Comparison of ENCODE assay signal across 8 mouse cellular contexts in the genomic region with DNA sequence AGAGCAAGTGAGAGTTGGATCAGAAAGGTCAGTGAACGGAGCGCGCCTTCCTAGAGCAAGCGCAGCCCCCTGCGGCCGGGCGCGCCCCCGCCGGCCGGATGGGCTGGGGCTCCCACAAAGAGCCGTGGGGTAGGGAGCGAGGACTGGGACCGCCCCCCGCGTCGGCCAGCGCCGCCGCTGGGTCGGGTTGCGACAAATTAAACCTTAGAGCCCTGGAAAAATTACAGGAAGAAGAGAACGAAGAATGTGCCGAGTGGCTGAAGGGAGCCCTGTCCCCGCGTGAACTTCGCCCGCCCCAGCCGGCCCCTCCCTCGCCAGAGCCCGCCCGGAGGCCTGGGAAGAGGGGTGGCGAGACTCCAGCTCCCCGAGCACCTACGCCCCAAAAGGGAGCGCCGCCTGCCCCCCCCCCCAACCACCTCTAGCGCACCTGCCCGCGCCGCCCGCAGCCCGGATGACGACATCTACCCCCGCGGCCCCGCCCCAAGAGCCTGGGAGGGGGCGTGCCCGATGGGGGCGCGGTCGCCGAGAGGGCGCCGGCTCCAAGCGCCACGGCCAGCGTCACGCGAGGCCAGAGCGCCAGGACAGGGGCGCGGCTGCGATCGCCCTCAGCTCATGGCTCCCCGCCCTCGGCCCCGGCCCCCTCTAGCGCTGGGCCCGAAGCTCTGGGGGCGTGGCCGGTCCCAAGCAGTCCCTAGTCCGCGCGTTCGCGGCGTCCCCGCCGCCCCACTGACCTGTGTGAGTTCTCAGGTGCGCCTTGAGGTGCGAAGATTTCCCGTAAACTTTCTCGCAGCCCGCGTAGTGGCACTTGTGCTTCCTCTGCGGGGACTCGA. TPM values are rescaled to one million over a fixed set of nuclear protein-coding genes. Genes with fewer than 3 reads are reported as not detected.
DNase-seq lines count a peak whose midpoint lies in the region; ATAC-seq and TF ChIP-seq lines count a peak whose summit lies in the region.

No protein-coding gene starts in this region.

- H3K27ac ChIP-seq in cortical plate, adult 2 months (ENCODE audit: insufficient read depth, low read length) = peak overlapping the region; percentile 99
- H3K27ac ChIP-seq in intestine, embryonic 16.5 days (ENCODE audit: low read length) = peak overlapping the region; percentile 98
- peak overlapping the region; percentile 88 for H3K27ac ChIP-seq in liver, embryonic 11.5 days (ENCODE audit: low read depth, low read length)
- H3K27ac ChIP-seq in stomach, embryonic 14.5 days (ENCODE audit: low read length) = peak overlapping the region; percentile 90

- DNase-seq in layer of hippocampus, adult 11-12 months (ENCODE audit: low spot score) = peak; percentile 75
- no peak for DNase-seq in layer of hippocampus, postnatal 25 days (ENCODE audit: extremely low spot score in 1 of 2, low spot score in 1 of 2)
- peak; percentile 84 to 88 for DNase-seq in gastrocnemius, postnatal 4 days (ENCODE audit: low spot score in 2 of 2)
- DNase-seq in liver, embryonic 11.5 days (ENCODE audit: low spot score) = peak; percentile 81

- no peaks in the 10 kb centered on the region for H3K36me3 ChIP-seq in intestine, embryonic 16.5 days (ENCODE audit: control insufficient read depth, insufficient read depth, low read length)
- no peaks in the 10 kb centered on the region for H3K36me3 ChIP-seq in liver, embryonic 11.5 days (ENCODE audit: control insufficient read depth, insufficient read depth, low read length)
- no peaks in the 10 kb centered on the region for H3K36me3 ChIP-seq in stomach, embryonic 14.5 days (ENCODE audit: control insufficient read depth, insufficient read depth, low read length)

- ATAC-seq in intestine, embryonic 16.5 days = peak; percentile 51
- peak; percentile 19 for ATAC-seq in liver, embryonic 11.5 days (replicated peaks; ENCODE audit: low FRiP score)
- ATAC-seq in monocyte, adult 5-6 weeks (replicated peaks; ENCODE audit: insufficient number of reproducible peaks, low FRiP score, low TSS enrichment, poor library complexity, severe bottlenecking) = peak; percentile 15
- ATAC-seq in stomach, embryonic 14.5 days (ENCODE audit: insufficient number of reproducible peaks, insufficient read depth, low FRiP score, low read depth) = peak; percentile 40

- peak overlapping the region; percentile 75 for H3K4me3 ChIP-seq in cortical plate, adult 2 months (ENCODE audit: insufficient read depth, low read length)
- peak overlapping the region; percentile 80 for H3K4me3 ChIP-seq in intestine, embryonic 16.5 days (ENCODE audit: low read length)
- peak overlapping the region; percentile 93 for H3K4me3 ChIP-seq in liver, embryonic 11.5 days (ENCODE audit: low read depth, low read length)
- peak overlapping the region; percentile 73 for H3K4me3 ChIP-seq in stomach, embryonic 14.5 days (ENCODE audit: low read depth, low read length)

- H3K4me2 ChIP-seq in intestine, embryonic 16.5 days (ENCODE audit: low read depth, low read length) = peak overlapping the region; percentile 95
- H3K4me2 ChIP-seq in liver, embryonic 11.5 days = peak overlapping the region; percentile 93
- H3K4me2 ChIP-seq in stomach, embryonic 14.5 days (replicated peaks; ENCODE audit: low read depth, low read length) = peak overlapping the region; percentile 94

- WGBS in intestine, embryonic 16.5 days = under 1% methylated on average over 64 of the region's 88 CpGs
- under 1% methylated on average over 68 of the region's 88 CpGs for WGBS in liver, embryonic 11.5 days
- under 1% methylated on average over 64 of the region's 88 CpGs for WGBS in stomach, embryonic 14.5 days

- TF ChIP-seq POLR2A in cortical plate, adult 2 months (IDR thresholded peaks at IDR 0.05; ENCODE audit: extremely low read depth, insufficient read depth, low read length) = no peak

- H3K9ac ChIP-seq in intestine, embryonic 16.5 days (ENCODE audit: low read depth, low read length) = peak overlapping the region; percentile 92
- H3K9ac ChIP-seq in liver, embryonic 11.5 days (ENCODE audit: low read depth, low read length) = peak overlapping the region; percentile 90
- H3K9ac ChIP-seq in stomach, embryonic 14.5 days (replicated peaks; ENCODE audit: low read depth, low read length) = peak overlapping the region; percentile 79

- no peaks in the 10 kb centered on the region for H3K27me3 ChIP-seq in intestine, embryonic 16.5 days (replicated peaks; ENCODE audit: control insufficient read depth, insufficient read depth, low read length)
- H3K27me3 ChIP-seq in liver, embryonic 11.5 days (replicated peaks; ENCODE audit: control insufficient read depth, insufficient read depth, low read length) = no peaks in the 10 kb centered on the region
- no peaks in the 10 kb centered on the region for H3K27me3 ChIP-seq in stomach, embryonic 14.5 days (ENCODE audit: control insufficient read depth, insufficient read depth, low read length)

- peaks cover 5% of the 10 kb centered on the region for H3K4me1 ChIP-seq in cortical plate, adult 2 months (ENCODE audit: control insufficient read depth, insufficient read depth, low read length)
- peaks cover 14% of the 10 kb centered on the region; the same call in 1 of the 2 replicates for H3K4me1 ChIP-seq in intestine, embryonic 16.5 days (ENCODE audit: control insufficient read depth, insufficient read depth, low read length)
- H3K4me1 ChIP-seq in liver, embryonic 11.5 days (replicated peaks; ENCODE audit: control insufficient read depth, insufficient read depth, low read length) = peaks cover 53% of the 10 kb centered on the region
- H3K4me1 ChIP-seq in stomach, embryonic 14.5 days (ENCODE audit: control insufficient read depth, insufficient read depth, low read length) = peaks cover 9% of the 10 kb centered on the region

- H3K9me3 ChIP-seq in intestine, embryonic 16.5 days (ENCODE audit: control insufficient read depth, low read length) = no peaks in the 10 kb centered on the region
- no peaks in the 10 kb centered on the region for H3K9me3 ChIP-seq in liver, embryonic 11.5 days (ENCODE audit: control insufficient read depth, low read length)
- H3K9me3 ChIP-seq in stomach, embryonic 14.5 days (ENCODE audit: control insufficient read depth, low read depth, low read length) = no peaks in the 10 kb centered on the region

- no peak for TF ChIP-seq CTCF in cortical plate, adult 2 months (IDR thresholded peaks at IDR 0.05; ENCODE audit: extremely low read depth, insufficient read depth, low read length)

RNA-seq across cellular contexts. Expression of gene Klf13, which starts 1.3 kb away (rescaled TPM):
- total RNA-seq in layer of hippocampus, postnatal 25 days (2021) = 100 to 1,000 TPM; 204 to 216 TPM
- 59.6 and 64.2 TPM in 2 replicates for polyA plus RNA-seq in cortical plate, adult 2 months (2012; rRNA removed)
- 10 to 100 TPM; 41.3 to 46.0 TPM for total RNA-seq in gastrocnemius, postnatal 4 days (2021)
- polyA plus RNA-seq in intestine, embryonic 16.5 days (2015; fragmentation: Nextera tagmentation; extraction: Ambion mirVana) = 23.1 and 23.3 TPM in 2 replicates
- 20.0 and 20.9 TPM in 2 replicates for polyA plus RNA-seq in liver, embryonic 11.5 days (2014; fragmentation: Nextera tagmentation; extraction: Ambion mirVana)
- total RNA-seq in monocyte, adult 5-6 weeks (2017) = 106 to 183 TPM (median 115 TPM) in 3 replicates
- polyA plus RNA-seq in stomach, embryonic 14.5 days (2014; fragmentation: Nextera tagmentation; extraction: Ambion mirVana) = 35.5 and 38.5 TPM in 2 replicates

RNA-seq across cellular contexts. Expression of gene E030018B13Rik, which starts 20.8 kb away (rescaled TPM):
- total RNA-seq in layer of hippocampus, postnatal 25 days (2021) = not detected
- polyA plus RNA-seq in cortical plate, adult 2 months (2012; rRNA removed) = not detected in 2 replicates
- total RNA-seq in gastrocnemius, postnatal 4 days (2021) = not detected
- not detected in 2 replicates for polyA plus RNA-seq in intestine, embryonic 16.5 days (2015; fragmentation: Nextera tagmentation; extraction: Ambion mirVana)
- polyA plus RNA-seq in liver, embryonic 11.5 days (2014; fragmentation: Nextera tagmentation; extraction: Ambion mirVana) = 0.25 TPM in 1 of 2 replicates, not detected in the other
- total RNA-seq in monocyte, adult 5-6 weeks (2017) = 0.58 TPM in 1 of 3 replicates, not detected in the others
- 0.25 and 0.34 TPM in 2 replicates for polyA plus RNA-seq in stomach, embryonic 14.5 days (2014; fragmentation: Nextera tagmentation; extraction: Ambion mirVana)

Comparison
In these comparisons a context has a peak if more than half of its experiments do, and no peak if none do; other contexts are left out.
1. DNase-seq: peak in layer of hippocampus, adult 11-12 months (single experiment), gastrocnemius, postnatal 4 days (2 of 2) and liver, embryonic 11.5 days (single experiment); none in layer of hippocampus, postnatal 25 days (0 of 2).
2. Peak in every context shown above with its lines, with median percentiles within 50 percentile points of each other: H3K27ac ChIP-seq, H3K4me3 ChIP-seq, ATAC-seq, H3K4me2 ChIP-seq and H3K9ac ChIP-seq.